Mouse (Mus musculus) megakaryocyte progenitor cell, adult 5-6 weeks (primary cell): ENCODE data around the gene Gm17660. TPM values are rescaled to one million over a fixed set of nuclear protein-coding genes. Genes with fewer than 3 reads are reported as not detected.
"Not testable (repeated sequence)": the region's sequence is repeated elsewhere in the genome, so short reads cannot be mapped to it uniquely, and the experiment has no call there.

ENCODE experiments used
- ATAC-seq: replicated peaks from 2 replicates; pipeline ENCODE4 v1.8.0; 2016; ENCODE audit warnings: mild to moderate bottlenecking, moderate TSS enrichment, inconsistent platforms; ENCODE audit not compliant: poor library complexity
- total RNA-seq, 2 experiments: library from RNA; stranded (forward) in 1 of 2; stranded (reverse) in 1 of 2; fragments of 157-497, 149-512 nt in 1 of 2; fragments of 200-1000 nt in 1 of 2; gene quantifications; 2 replicates each; pipeline versions ENCODE4 v1.2.3 to v1.2.4; 2015 to 2017

Gene Gm17660
- total RNA-seq, 2 experiments from 2014 or later: not detected

- ATAC-seq: no peak
Measured at GRCm38 (mm10) chr5:104043704-104044103, 33.7 kb downstream of the Gm17660 start.

GRCm38 (mm10) chr5:104042906-104043305 is 34.5 kb downstream of the Gm17660 start:
- no peak for ATAC-seq

GRCm38 (mm10) chr5:104039154-104039932 is 38.1 kb downstream of the Gm17660 start:
- ATAC-seq: peak; percentile 72

- no peak for ATAC-seq
Measured at GRCm38 (mm10) chr5:104036686-104037085, 40.7 kb downstream of the Gm17660 start.

- ATAC-seq: no peak
Measured at GRCm38 (mm10) chr5:104035824-104036223, 41.6 kb downstream of the Gm17660 start.

GRCm38 (mm10) chr5:104035066-104035465 is 42.3 kb downstream of the Gm17660 start:
- ATAC-seq: no peak

- ATAC-seq: peak; percentile 78
Measured at GRCm38 (mm10) chr5:104032434-104033097, 44.8 kb downstream of the Gm17660 start.

GRCm38 (mm10) chr5:104025245-104025854 is 52.1 kb downstream of the Gm17660 start:
- ATAC-seq: no peak

GRCm38 (mm10) chr5:104024762-104025161 is 52.6 kb downstream of the Gm17660 start:
- no peak for ATAC-seq

- ATAC-seq: not testable (repeated sequence)
Measured at GRCm38 (mm10) chr5:104024193-104024592, 53.2 kb downstream of the Gm17660 start.

GRCm38 (mm10) chr5:104023289-104024020 is 54.0 kb downstream of the Gm17660 start:
- ATAC-seq: no peak

- ATAC-seq: no peak
Measured at GRCm38 (mm10) chr5:104022558-104022957, 54.9 kb downstream of the Gm17660 start.

- peak; percentile 79 for ATAC-seq
Measured at GRCm38 (mm10) chr5:104021597-104022378, 55.6 kb downstream of the Gm17660 start, which contains the start of gene Hsd17b11. TSS of gene Hsd17b11 (minus strand) at chr5:104021919.

Other genes starting within 250 kb of the Gm17660 start
- 0.71 and 2.2 TPM in 2 replicates for gene Klhl8, start 166.3 kb downstream of the Gm17660 start, total RNA-seq (2015)
- gene Klhl8, start 166.3 kb downstream of the Gm17660 start, total RNA-seq (2017): 1.8 and 2.9 TPM in 2 replicates
- gene Hsd17b13, start 100.2 kb downstream of the Gm17660 start, total RNA-seq (2015): not detected in 2 replicates
- gene Hsd17b13, start 100.2 kb downstream of the Gm17660 start, total RNA-seq (2017): 0.12 TPM in 1 of 2 replicates, not detected in the other
- 76.9 and 81.8 TPM in 2 replicates for gene Hsd17b11, start 55.7 kb downstream of the Gm17660 start, total RNA-seq (2015)
- 90.0 and 93.6 TPM in 2 replicates for gene Hsd17b11, start 55.7 kb downstream of the Gm17660 start, total RNA-seq (2017)
- gene Nudt9, start 31.3 kb downstream of the Gm17660 start, total RNA-seq (2015): 26.1 and 27.6 TPM in 2 replicates
- gene Nudt9, start 31.3 kb downstream of the Gm17660 start, total RNA-seq (2017): 54.8 and 64.6 TPM in 2 replicates
- not detected in 2 replicates for gene Sparcl1, start 36.1 kb upstream of the Gm17660 start, total RNA-seq (2015)
- gene Sparcl1, start 36.1 kb upstream of the Gm17660 start, total RNA-seq (2017): not detected in 2 replicates
- not detected in 2 replicates for gene Dspp, start 93.1 kb upstream of the Gm17660 start, total RNA-seq (2015)
- not detected in 2 replicates for gene Dspp, start 93.1 kb upstream of the Gm17660 start, total RNA-seq (2017)
- gene Dmp1, start 125.0 kb upstream of the Gm17660 start, total RNA-seq (2015): not detected in 2 replicates
- not detected in 2 replicates for gene Dmp1, start 125.0 kb upstream of the Gm17660 start, total RNA-seq (2017)
- gene Ibsp, start 221.6 kb upstream of the Gm17660 start, total RNA-seq (2015): not detected in 2 replicates
- 0.07 TPM in 1 of 2 replicates, not detected in the other for gene Ibsp, start 221.6 kb upstream of the Gm17660 start, total RNA-seq (2017)
- not detected in 2 replicates for gene Mepe, start 247.7 kb upstream of the Gm17660 start, total RNA-seq (2015)
- not detected in 2 replicates for gene Mepe, start 247.7 kb upstream of the Gm17660 start, total RNA-seq (2017)